Mouse (Mus musculus): ENCODE results near the gene Dnajc17. TPM values are rescaled to one million over a fixed set of nuclear protein-coding genes. Genes with fewer than 3 reads are reported as not detected.

The Dnajc17 gene
- polyA plus RNA-seq, 1 experiment, result 23.7 TPM

GRCm38 (mm10) chr2:119167866-119168256 is 40.7 kb downstream of the Dnajc17 start:
- Histone ChIP-seq H3K4me3 (replicated peaks) (peak overlapping the region; percentile 93), H3K36me3 (replicated peaks; ENCODE audit: low read length) (peaks cover 8% of the 10 kb centered on the region), H3K9me3 (peaks cover 8% of the 10 kb centered on the region), H3K4me1 (peaks cover 64% of the 10 kb centered on the region), H3K27me3 (replicated peaks) (peaks cover 29% of the 10 kb centered on the region)
- no peak for TF ChIP-seq GATA1 (IDR thresholded peaks at IDR 0.05; ENCODE audit: borderline replicate concordance, low read length)
- TF ChIP-seq FLI1 (IDR thresholded peaks at IDR 0.05; ENCODE audit: low read length), result no peak

- H3K27me3 ChIP-seq (replicated peaks), result peaks cover 29% of the 10 kb centered on the region
- peaks cover 59% of the 10 kb centered on the region for H3K4me1 ChIP-seq
- peak within 1 kb of the TSS; percentile 93 for H3K4me3 ChIP-seq (replicated peaks)
- TF ChIP-seq FLI1 (IDR thresholded peaks at IDR 0.05; ENCODE audit: low read length) (no peak), GATA1 (IDR thresholded peaks at IDR 0.05; ENCODE audit: borderline replicate concordance, low read length) (no peak)
- peaks cover 8% of the 10 kb centered on the region for H3K36me3 ChIP-seq (replicated peaks; ENCODE audit: low read length)
- H3K9me3 ChIP-seq, result peaks cover 8% of the 10 kb centered on the region
These were observed 41.4 kb downstream of the Dnajc17 start, which contains the start of gene Gchfr for GRCm38 (mm10) chr2:119166901-119167865. Gene Gchfr (plus strand): TSS chr2:119167773.

- no peak overlapping the region for H3K4me3 ChIP-seq (replicated peaks)
- TF ChIP-seq FLI1 (IDR thresholded peaks at IDR 0.05; ENCODE audit: low read length) (no peak), GATA1 (IDR thresholded peaks at IDR 0.05; ENCODE audit: borderline replicate concordance, low read length) (no peak)
- H3K9me3 ChIP-seq, result peaks cover 8% of the 10 kb centered on the region
- peaks cover 62% of the 10 kb centered on the region for H3K4me1 ChIP-seq
- peaks cover 32% of the 10 kb centered on the region for H3K27me3 ChIP-seq (replicated peaks)
- H3K36me3 ChIP-seq (replicated peaks; ENCODE audit: low read length), result no peaks in the 10 kb centered on the region
These were observed 43.2 kb downstream of the Dnajc17 start for GRCm38 (mm10) chr2:119165401-119165800.

GRCm38 (mm10) chr2:119163999-119164398 is 44.6 kb downstream of the Dnajc17 start:
- no peak for TF ChIP-seq FLI1 (IDR thresholded peaks at IDR 0.05; ENCODE audit: low read length)
- TF ChIP-seq GATA1 (IDR thresholded peaks at IDR 0.05; ENCODE audit: borderline replicate concordance, low read length), result no peak
- H3K4me1 ChIP-seq, result peaks cover 53% of the 10 kb centered on the region

GRCm38 (mm10) chr2:119163135-119163534 is 45.5 kb downstream of the Dnajc17 start:
- no peak for TF ChIP-seq FLI1 (IDR thresholded peaks at IDR 0.05; ENCODE audit: low read length)
- TF ChIP-seq GATA1 (IDR thresholded peaks at IDR 0.05; ENCODE audit: borderline replicate concordance, low read length), result no peak
- no peak overlapping the region for H3K4me3 ChIP-seq (replicated peaks)
- H3K4me1 ChIP-seq, result peaks cover 50% of the 10 kb centered on the region
- no peaks in the 10 kb centered on the region for H3K36me3 ChIP-seq (replicated peaks; ENCODE audit: low read length)
- H3K27me3 ChIP-seq (replicated peaks), result peaks cover 32% of the 10 kb centered on the region
- H3K9me3 ChIP-seq, result peaks cover 8% of the 10 kb centered on the region

More at GRCm38 (mm10) chr2:119163999-119164398, 44.6 kb downstream of the Dnajc17 start:
- Histone ChIP-seq H3K9me3 (peaks cover 8% of the 10 kb centered on the region), H3K27me3 (replicated peaks) (peaks cover 32% of the 10 kb centered on the region), H3K36me3 (replicated peaks; ENCODE audit: low read length) (no peaks in the 10 kb centered on the region), H3K4me3 (replicated peaks) (no peak overlapping the region)

GRCm38 (mm10) chr2:119161247-119161646 is 47.3 kb downstream of the Dnajc17 start:
- H3K4me3 ChIP-seq (replicated peaks), result no peak overlapping the region
- H3K36me3 ChIP-seq (replicated peaks; ENCODE audit: low read length), result no peaks in the 10 kb centered on the region
- peaks cover 8% of the 10 kb centered on the region for H3K9me3 ChIP-seq
- H3K4me1 ChIP-seq, result peaks cover 40% of the 10 kb centered on the region
- H3K27me3 ChIP-seq (replicated peaks), result peaks cover 18% of the 10 kb centered on the region
- TF ChIP-seq GATA1 (IDR thresholded peaks at IDR 0.05; ENCODE audit: borderline replicate concordance, low read length) (no peak), FLI1 (IDR thresholded peaks at IDR 0.05; ENCODE audit: low read length) (no peak)

GRCm38 (mm10) chr2:119157836-119158235 is 50.8 kb downstream of the Dnajc17 start:
- Histone ChIP-seq H3K9me3 (no peaks in the 10 kb centered on the region), H3K4me3 (replicated peaks) (no peak overlapping the region), H3K4me1 (peaks cover 53% of the 10 kb centered on the region), H3K27me3 (replicated peaks) (peaks cover 3% of the 10 kb centered on the region), H3K36me3 (replicated peaks; ENCODE audit: low read length) (peaks cover 19% of the 10 kb centered on the region)
- no peak for TF ChIP-seq FLI1 (IDR thresholded peaks at IDR 0.05; ENCODE audit: low read length)
- no peak for TF ChIP-seq GATA1 (IDR thresholded peaks at IDR 0.05; ENCODE audit: borderline replicate concordance, low read length)

GRCm38 (mm10) chr2:119156681-119157572 is 51.7 kb downstream of the Dnajc17 start, which contains the start of gene Rmdn3:
Gene Rmdn3 (minus strand): TSS chr2:119157034.
- TF ChIP-seq FLI1 (IDR thresholded peaks at IDR 0.05; ENCODE audit: low read length), result no peak
- no peak for TF ChIP-seq GATA1 (IDR thresholded peaks at IDR 0.05; ENCODE audit: borderline replicate concordance, low read length)
- no peaks in the 10 kb centered on the region for H3K9me3 ChIP-seq
- peaks cover 56% of the 10 kb centered on the region for H3K4me1 ChIP-seq
- peak within 1 kb of the TSS; percentile 99 for H3K4me3 ChIP-seq (replicated peaks)
- H3K36me3 ChIP-seq (replicated peaks; ENCODE audit: low read length), result peaks cover 28% of the 10 kb centered on the region
- H3K27me3 ChIP-seq (replicated peaks), result peaks cover 2% of the 10 kb centered on the region

GRCm38 (mm10) chr2:119156081-119156680 is 52.4 kb downstream of the Dnajc17 start:
- H3K27me3 ChIP-seq (replicated peaks), result no peaks in the 10 kb centered on the region
- H3K36me3 ChIP-seq (replicated peaks; ENCODE audit: low read length), result peaks cover 35% of the 10 kb centered on the region
- no peaks in the 10 kb centered on the region for H3K9me3 ChIP-seq
- H3K4me3 ChIP-seq (replicated peaks), result peak overlapping the region; percentile 99
- TF ChIP-seq FLI1 (IDR thresholded peaks at IDR 0.05; ENCODE audit: low read length), result no peak
- TF ChIP-seq GATA1 (IDR thresholded peaks at IDR 0.05; ENCODE audit: borderline replicate concordance, low read length), result no peak
- H3K4me1 ChIP-seq, result peaks cover 48% of the 10 kb centered on the region

Data from megakaryocyte, embryonic 14.5 days (primary cell).